Mouse (Mus musculus) neutrophil, adult 59 days (primary cell): ENCODE data around the gene Il22. TPM values are rescaled to one million over a fixed set of nuclear protein-coding genes. Genes with fewer than 3 reads are reported as not detected.

ENCODE experiments used
- total RNA-seq, 2 experiments: library from RNA; stranded (reverse); gene quantifications; 1 replicate in 1 of 2; 2 replicates in 1 of 2; pipeline ENCODE4 v1.2.4; 2023

Il22 gene
- not detected for total RNA-seq

GRCm38 (mm10) chr10:118204642-118205041 is at the start of gene Il22:
Il22 (plus strand) TSS chr10:118204942.

GRCm38 (mm10) chr10:118240680-118241079 is 35.9 kb downstream of the Il22 start, which contains the start of gene Gm32717:
Gm32717 (minus strand) TSS chr10:118240780.

GRCm38 (mm10) chr10:118258388-118258787 is 53.6 kb downstream of the Il22 start, which contains the start of gene Gm32802:
Gm32802 (plus strand) TSS chr10:118258688.

Other genes with a start within 250 kb of the Il22 start
- gene Mdm1, start 63.1 kb upstream of the Il22 start, total RNA-seq, result 10 to 100 TPM; 10.8 to 14.1 TPM
- under 1 TPM; 0.51 to 0.53 TPM for gene Gm32717, start 35.8 kb downstream of the Il22 start, total RNA-seq
- under 1 TPM; 0.51 to 0.53 TPM for gene Gm32802, start 53.7 kb downstream of the Il22 start, total RNA-seq
- gene Iltifb, start 90.1 kb downstream of the Il22 start, total RNA-seq, result not detected
- not detected for gene Gm9040, start 122.0 kb downstream of the Il22 start, total RNA-seq
- gene Gm9044, start 127.5 kb downstream of the Il22 start, total RNA-seq, result not detected
- gene Gm9045, start 132.9 kb downstream of the Il22 start, total RNA-seq, result not detected
- gene Gm9046, start 138.3 kb downstream of the Il22 start, total RNA-seq, result not detected
- not detected for gene Gm9048, start 143.7 kb downstream of the Il22 start, total RNA-seq
- gene Gm9049, start 149.2 kb downstream of the Il22 start, total RNA-seq, result not detected
- gene Ifng, start 236.1 kb downstream of the Il22 start, total RNA-seq, result not detected